Mouse (Mus musculus) liver, embryonic 15.5 days (tissue): ENCODE data around the gene Olfr69. TPM values are rescaled to one million over a fixed set of nuclear protein-coding genes. Genes with fewer than 3 reads are reported as not detected.
"Not testable (repeated sequence)": the region's sequence is repeated elsewhere in the genome, so short reads cannot be mapped to it uniquely, and the experiment has no call there.

ENCODE experiments used
- ATAC-seq: fragments of 200-750 bp; cut with Nextera tagmentation; 2 replicates; pipeline ENCODE4 v1.8.0; 2017; ENCODE audit warnings: moderate number of reproducible peaks, mild to moderate bottlenecking, moderate library complexity; ENCODE audit not compliant: insufficient read depth
- H3K27ac ChIP-seq: fragments of 300-500 bp; sonication (generic); replicated peaks from 2 replicates; pipeline ENCODE4 v1.5.1; 2015; ENCODE audit warnings: mild to moderate bottlenecking, inconsistent platforms
- H3K27me3 ChIP-seq: fragments of 300-500 bp; sonication (generic); 2 replicates; pipeline ENCODE4 v1.6.1; 2015; ENCODE audit warnings: mild to moderate bottlenecking, inconsistent platforms
- H3K36me3 ChIP-seq: fragments of 300-500 bp; sonication (generic); replicated peaks from 2 replicates; pipeline ENCODE4 v1.6.1; 2015; ENCODE audit warnings: moderate library complexity, mild to moderate bottlenecking, inconsistent platforms
- H3K4me1 ChIP-seq: fragments of 300-500 bp; sonication (generic); replicated peaks from 2 replicates; pipeline ENCODE4 v1.6.1; 2015; ENCODE audit warnings: inconsistent platforms
- H3K4me2 ChIP-seq: fragments of 300-500 bp; sonication (generic); 2 replicates; pipeline ENCODE4 v1.6.1; 2015; ENCODE audit warnings: moderate library complexity, mild to moderate bottlenecking, inconsistent platforms
- H3K4me3 ChIP-seq: fragments of 300-500 bp; sonication (generic); replicated peaks from 2 replicates; pipeline ENCODE4 v1.5.1; 2015; ENCODE audit warnings: mild to moderate bottlenecking, inconsistent platforms
- H3K9ac ChIP-seq: fragments of 300-500 bp; sonication (generic); 2 replicates; pipeline ENCODE4 v1.6.1; 2015; ENCODE audit warnings: moderate library complexity, mild to moderate bottlenecking, inconsistent platforms
- H3K9me3 ChIP-seq: fragments of 300-500 bp; sonication (generic); replicated peaks from 2 replicates; pipeline ENCODE4 v1.6.1; 2016; ENCODE audit warnings: inconsistent platforms
- WGBS: fragments of 180-500 bp; shearing (Covaris S2); methylation state at CpG from one replicate; pipeline ENCODE4 v1.1.7; 2015; ENCODE audit warnings: mixed read lengths; ENCODE audit not compliant: insufficient replicate concordance; 5-methylcytosine and 5-hydroxymethylcytosine counted together
- polyA plus RNA-seq: library from polyadenylated mRNA; unstranded; fragments of >200 nt; fragmentation: Nextera tagmentation; extraction: Ambion mirVana; gene quantifications from 2 replicates; pipeline ENCODE4 v1.2.1, GENCODE M21; 2015

Olfr69 gene
- polyA plus RNA-seq, 1 experiment from 2014 or later = not detected

- no peak overlapping the region for H3K9ac ChIP-seq
- ATAC-seq = no peak
Measured at GRCm38 (mm10) chr7:103806856-103807255, 35.5 kb upstream of the Olfr69 start.

GRCm38 (mm10) chr7:103792669-103793388 is 21.4 kb upstream of the Olfr69 start:
- no peak overlapping the region for H3K4me2 ChIP-seq
- peak overlapping the region; percentile 45; the same call in 1 of the 2 replicates for H3K27ac ChIP-seq
- H3K36me3 ChIP-seq = no peaks in the 10 kb centered on the region
- H3K4me3 ChIP-seq = no peak overlapping the region
- no peak overlapping the region for H3K9ac ChIP-seq
- H3K4me1 ChIP-seq = peaks cover 6% of the 10 kb centered on the region
- peak; percentile 91 for ATAC-seq
- no peaks in the 10 kb centered on the region for H3K9me3 ChIP-seq
- WGBS = 5% methylated on average over 4 of the region's 4 CpGs
- no peaks in the 10 kb centered on the region for H3K27me3 ChIP-seq

More at GRCm38 (mm10) chr7:103806856-103807255, 35.5 kb upstream of the Olfr69 start:
- H3K4me1 ChIP-seq = peaks cover 31% of the 10 kb centered on the region
- H3K4me2 ChIP-seq = 0 out of 2 replicates have a peak overlapping the region, but pooled peaks have one; percentile 6
- H3K27me3 ChIP-seq = no peaks in the 10 kb centered on the region
- H3K36me3 ChIP-seq = no peaks in the 10 kb centered on the region
- no peak overlapping the region for H3K4me3 ChIP-seq
- peak overlapping the region; percentile 79 for H3K27ac ChIP-seq
- H3K9me3 ChIP-seq = no peaks in the 10 kb centered on the region
- 41% methylated on average over 1 of the region's 1 CpGs for WGBS

- Histone ChIP-seq H3K9me3 (no peaks in the 10 kb centered on the region), H3K27ac (peak within 1 kb of the TSS; percentile 45; the same call in 1 of the 2 replicates), H3K4me1 (peaks cover 6% of the 10 kb centered on the region), H3K4me2 (no peak within 1 kb of the TSS), H3K4me3 (no peak within 1 kb of the TSS), H3K27me3 (0 out of 2 replicates have a peak, but pooled peaks cover 3% of the 10 kb centered on the region), H3K9ac (no peak within 1 kb of the TSS), H3K36me3 (no peaks in the 10 kb centered on the region)
- WGBS = 62% methylated on average over 3 of the region's 3 CpGs
- ATAC-seq = no peak
Measured at GRCm38 (mm10) chr7:103791721-103792120, 20.3 kb upstream of the Olfr69 start, which contains the start of gene Olfr67. Gene Olfr67, minus strand, starts transcription at chr7:103791821.

- Histone ChIP-seq H3K4me1 (0 out of 2 replicates have a peak, but pooled peaks cover 2% of the 10 kb centered on the region), H3K9me3 (no peaks in the 10 kb centered on the region), H3K4me3 (no peak within 1 kb of the TSS), H3K27me3 (no peaks in the 10 kb centered on the region), H3K36me3 (no peaks in the 10 kb centered on the region), H3K4me2 (no peak within 1 kb of the TSS), H3K9ac (no peak within 1 kb of the TSS), H3K27ac (no peak within 1 kb of the TSS)
- 72% methylated on average over 3 of the region's 3 CpGs for WGBS
- ATAC-seq = no peak
Measured at GRCm38 (mm10) chr7:103779598-103779997, 8.2 kb upstream of the Olfr69 start, which contains the start of gene Olfr68. Gene Olfr68, minus strand, starts transcription at chr7:103779698.

- H3K36me3 ChIP-seq, H3K9me3 ChIP-seq, H3K4me1 ChIP-seq, H3K27me3 ChIP-seq, H3K4me2 ChIP-seq, H3K9ac ChIP-seq, H3K27ac ChIP-seq, H3K4me3 ChIP-seq: not testable (repeated sequence)
- 37% methylated on average over 4 of the region's 4 CpGs for WGBS
- ATAC-seq = peak; percentile 89
Measured at GRCm38 (mm10) chr7:103777652-103778051, 6.3 kb upstream of the Olfr69 start.

GRCm38 (mm10) chr7:103767687-103768086 is 3.7 kb downstream of the Olfr69 start:
- H3K4me1 ChIP-seq, H3K9ac ChIP-seq, H3K27me3 ChIP-seq, H3K9me3 ChIP-seq, H3K4me2 ChIP-seq, H3K27ac ChIP-seq, H3K4me3 ChIP-seq, H3K36me3 ChIP-seq: not testable (repeated sequence)
- peak; percentile 68 for ATAC-seq
- WGBS = 38% methylated on average over 6 of the region's 6 CpGs

- not testable (repeated sequence) for H3K9me3 ChIP-seq, H3K4me3 ChIP-seq, H3K36me3 ChIP-seq, H3K27ac ChIP-seq, H3K4me1 ChIP-seq, ATAC-seq, H3K4me2 ChIP-seq, H3K27me3 ChIP-seq, H3K9ac ChIP-seq
- 40% methylated on average over 6 of the region's 6 CpGs for WGBS
Measured at GRCm38 (mm10) chr7:103762212-103762611, 9.2 kb downstream of the Olfr69 start.

- Histone ChIP-seq H3K4me3 (no peak within 1 kb of the TSS), H3K36me3 (no peaks in the 10 kb centered on the region), H3K9me3 (no peaks in the 10 kb centered on the region), H3K4me2 (no peak within 1 kb of the TSS), H3K27ac (no peak within 1 kb of the TSS), H3K27me3 (no peaks in the 10 kb centered on the region), H3K9ac (no peak within 1 kb of the TSS), H3K4me1 (no peaks in the 10 kb centered on the region)
- no peak for ATAC-seq
- 30% methylated on average over 2 of the region's 2 CpGs for WGBS
Measured at GRCm38 (mm10) chr7:103757233-103757632, 14.2 kb downstream of the Olfr69 start, which contains the start of gene Olfr630. Gene Olfr630, minus strand, starts transcription at chr7:103757333.

- 49% methylated on average over 2 of the region's 2 CpGs for whole genome bisulfite sequencing
- H3K36me3 ChIP-seq = no peaks in the 10 kb centered on the region
- H3K9ac ChIP-seq = no peak within 1 kb of the TSS
- no peak within 1 kb of the TSS for H3K27ac ChIP-seq
- no peaks in the 10 kb centered on the region for H3K27me3 ChIP-seq
- no peak within 1 kb of the TSS for H3K4me2 ChIP-seq
- no peak for ATAC-seq
- no peak within 1 kb of the TSS for H3K4me3 ChIP-seq
- no peaks in the 10 kb centered on the region for H3K4me1 ChIP-seq
- H3K9me3 ChIP-seq = no peaks in the 10 kb centered on the region
Measured at GRCm38 (mm10) chr7:103744843-103745242, 26.6 kb downstream of the Olfr69 start, which contains the start of gene Olfr629. Gene Olfr629, minus strand, starts transcription at chr7:103744943.

- Histone ChIP-seq H3K4me1 (no peaks in the 10 kb centered on the region), H3K4me2 (no peak within 1 kb of the TSS), H3K4me3 (no peak within 1 kb of the TSS), H3K9ac (no peak within 1 kb of the TSS), H3K36me3 (no peaks in the 10 kb centered on the region), H3K9me3 (no peaks in the 10 kb centered on the region), H3K27ac (no peak within 1 kb of the TSS), H3K27me3 (no peaks in the 10 kb centered on the region)
- WGBS = 65% methylated on average over 1 of the region's 1 CpGs
- no peak for ATAC-seq
Measured at GRCm38 (mm10) chr7:103730074-103730473, 41.3 kb downstream of the Olfr69 start, which contains the start of gene Olfr628. Gene Olfr628, plus strand, starts transcription at chr7:103730374.

- H3K4me1 ChIP-seq, H3K27me3 ChIP-seq, H3K27ac ChIP-seq, H3K4me2 ChIP-seq, ATAC-seq, H3K36me3 ChIP-seq, H3K9ac ChIP-seq, H3K4me3 ChIP-seq, H3K9me3 ChIP-seq: not testable (repeated sequence)
- 88% methylated on average over 1 of the region's 1 CpGs for WGBS
Measured at GRCm38 (mm10) chr7:103716398-103716797, 55.0 kb downstream of the Olfr69 start.
